Comparison of ENCODE assay signal across 11 mouse cellular contexts in genomic region chrX:77417766-77418165, GRCm38 (mm10).
DNase-seq lines count a peak whose midpoint lies in the region; ATAC-seq and TF ChIP-seq lines count a peak whose summit lies in the region.
"Had no signal": no experiment of that assay in that cellular context is flagged by ENCODE, and none has a peak within 500 bp of the region (broad histone marks: within the 10 kb centered on the region; RNA-seq: fewer than 3 reads in every experiment).

No protein-coding gene starts in this region.

- peak; percentile 30 for TF ChIP-seq CTCF in heart, postnatal 0 days (IDR thresholded peaks at IDR 0.05; ENCODE audit: low read depth)
- peak; percentile 31 for TF ChIP-seq CTCF in lung, embryonic 14.5 days (IDR thresholded peaks at IDR 0.05; ENCODE audit: low read depth)

- no peaks in the 10 kb centered on the region for H3K27me3 ChIP-seq in heart, postnatal 0 days (ENCODE audit: control insufficient read depth, insufficient read depth, low read length)
- no peaks in the 10 kb centered on the region for H3K27me3 ChIP-seq in lung, embryonic 14.5 days (ENCODE audit: insufficient read depth, low read length)
- H3K27me3 ChIP-seq: embryonic facial prominence, embryonic 12.5 days; hindbrain, embryonic 12.5 days; midbrain, embryonic 12.5 days had no signal

- H3K4me3 ChIP-seq in heart, postnatal 0 days (ENCODE audit: low read depth, low read length), result no peak overlapping the region
- no peak overlapping the region for H3K4me3 ChIP-seq in lung, embryonic 14.5 days (ENCODE audit: low read depth, low read length)
- H3K4me3 ChIP-seq: embryonic facial prominence, embryonic 12.5 days; hindbrain, embryonic 12.5 days; midbrain, embryonic 12.5 days had no signal

- no peak overlapping the region for H3K4me2 ChIP-seq in heart, postnatal 0 days (ENCODE audit: low read depth, low read length)
- H3K4me2 ChIP-seq in lung, embryonic 14.5 days, result no peak overlapping the region
- H3K4me2 ChIP-seq: embryonic facial prominence, embryonic 12.5 days; hindbrain, embryonic 12.5 days; midbrain, embryonic 12.5 days had no signal

- TF ChIP-seq EP300 in heart, postnatal 0 days (IDR thresholded peaks at IDR 0.05; ENCODE audit: low read depth), result no peak

- no peak overlapping the region for H3K9ac ChIP-seq in heart, postnatal 0 days (replicated peaks; ENCODE audit: low read depth, low read length)
- H3K9ac ChIP-seq in lung, embryonic 14.5 days, result no peak overlapping the region
- H3K9ac ChIP-seq: embryonic facial prominence, embryonic 12.5 days; hindbrain, embryonic 12.5 days; midbrain, embryonic 12.5 days had no signal

- intact Hi-C loops in heart, postnatal 25 days (cut with DNase I), result loop anchor here (5.0 kb wide), 1 partner anchor 220 kb away; no protein-coding TSS in a partner anchor

- H3K27ac ChIP-seq in heart, postnatal 0 days (ENCODE audit: low read depth), result no peak overlapping the region
- no peak overlapping the region for H3K27ac ChIP-seq in lung, embryonic 14.5 days (ENCODE audit: low read depth)
- H3K27ac ChIP-seq: embryonic facial prominence, embryonic 12.5 days; hindbrain, embryonic 12.5 days; midbrain, embryonic 12.5 days had no signal

- no peak for ATAC-seq in heart, postnatal 0 days (ENCODE audit: insufficient read depth, low read depth)
- ATAC-seq in lung, embryonic 14.5 days (ENCODE audit: insufficient read depth), result no peak
- ATAC-seq in erythroblast, adult 5-6 weeks (replicated peaks; ENCODE audit: low FRiP score, poor library complexity, severe bottlenecking), result no peak

- H3K4me1 ChIP-seq in heart, postnatal 0 days (ENCODE audit: control insufficient read depth, insufficient read depth), result 0 out of 2 replicates have a peak, but pooled peaks cover 2% of the 10 kb centered on the region
- no peaks in the 10 kb centered on the region for H3K4me1 ChIP-seq in lung, embryonic 14.5 days (ENCODE audit: insufficient read depth)
- H3K4me1 ChIP-seq: embryonic facial prominence, embryonic 12.5 days; hindbrain, embryonic 12.5 days; midbrain, embryonic 12.5 days had no signal

- H3K9me3 ChIP-seq in heart, postnatal 0 days (replicated peaks; ENCODE audit: control insufficient read depth, low read length), result no peaks in the 10 kb centered on the region
- no peaks in the 10 kb centered on the region for H3K9me3 ChIP-seq in lung, embryonic 14.5 days (ENCODE audit: low read depth, low read length)
- H3K9me3 ChIP-seq: embryonic facial prominence, embryonic 12.5 days; hindbrain, embryonic 12.5 days; midbrain, embryonic 12.5 days had no signal

- no peaks in the 10 kb centered on the region for H3K36me3 ChIP-seq in heart, postnatal 0 days (replicated peaks; ENCODE audit: control insufficient read depth, insufficient read depth, low read length)
- H3K36me3 ChIP-seq in lung, embryonic 14.5 days (ENCODE audit: insufficient read depth), result no peaks in the 10 kb centered on the region
- H3K36me3 ChIP-seq: embryonic facial prominence, embryonic 12.5 days; hindbrain, embryonic 12.5 days; midbrain, embryonic 12.5 days had no signal

- DNase-seq in heart, postnatal 0 days (ENCODE audit: low spot score), result no peak
- DNase-seq in heart, postnatal 25 days (ENCODE audit: low spot score), result no peak
- DNase-seq in lung, embryonic 14.5 days, result peak; percentile 10
- no peak for DNase-seq in lung, postnatal 25 days (ENCODE audit: low spot score)
- peak; percentile 21 for DNase-seq in R1 (ENCODE audit: low read depth, low spot score)
- peak; percentile 31 for DNase-seq in thymus, postnatal 14 days
- no peak for DNase-seq in ovary, postnatal 14 days (ENCODE audit: low spot score)

Comparison
In these comparisons a context has a peak if more than half of its experiments do, and no peak if none do; other contexts are left out.
1. DNase-seq: peak in lung, embryonic 14.5 days (single experiment), R1 (single experiment) and thymus, postnatal 14 days (single experiment); none in heart, postnatal 0 days (single experiment), heart, postnatal 25 days (single experiment), lung, postnatal 25 days (single experiment) and ovary, postnatal 14 days (single experiment).